Mouse (Mus musculus) left cerebral cortex, adult 18-20 months (tissue): ENCODE measurements around the gene Rab17. TPM values are rescaled to one million over a fixed set of nuclear protein-coding genes. Genes with fewer than 3 reads are reported as not detected.

Experiments used
- DNase-seq, 2 experiments: peaks; one replicate each; pipeline ENCODE4 v3.0.0; 2021 to 2022; ENCODE audit warnings: low spot score in 2 of 2, mixed read lengths in 1 of 2
- total RNA-seq, 2 experiments: library from RNA; stranded (reverse); gene quantifications; 2 replicates each; pipeline ENCODE4 v1.2.3; 2021

The Rab17 gene
- total RNA-seq, 2 experiments from 2014 or later = not detected

DNA sequence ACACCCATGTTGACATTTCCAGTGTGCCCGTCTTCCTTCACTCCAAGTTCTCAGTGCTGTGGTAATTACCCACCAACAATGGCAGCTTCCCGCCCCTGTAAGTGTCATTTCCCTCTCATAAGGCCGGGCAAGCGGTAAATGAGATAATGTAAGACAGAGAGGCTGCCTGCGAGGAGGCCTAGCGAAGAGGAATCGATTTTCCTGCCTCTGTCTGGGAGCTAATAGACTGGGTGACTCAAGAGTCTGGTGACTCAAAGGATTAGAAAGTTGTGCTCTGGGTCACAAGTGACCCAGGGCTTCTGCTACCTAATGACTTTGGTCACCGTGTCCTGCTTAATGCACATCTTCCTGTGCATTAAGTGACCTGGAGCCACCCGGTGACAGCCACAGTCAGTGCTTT lies 32.5 kb downstream of the Rab17 start:
- no peak for DNase-seq

DNA sequence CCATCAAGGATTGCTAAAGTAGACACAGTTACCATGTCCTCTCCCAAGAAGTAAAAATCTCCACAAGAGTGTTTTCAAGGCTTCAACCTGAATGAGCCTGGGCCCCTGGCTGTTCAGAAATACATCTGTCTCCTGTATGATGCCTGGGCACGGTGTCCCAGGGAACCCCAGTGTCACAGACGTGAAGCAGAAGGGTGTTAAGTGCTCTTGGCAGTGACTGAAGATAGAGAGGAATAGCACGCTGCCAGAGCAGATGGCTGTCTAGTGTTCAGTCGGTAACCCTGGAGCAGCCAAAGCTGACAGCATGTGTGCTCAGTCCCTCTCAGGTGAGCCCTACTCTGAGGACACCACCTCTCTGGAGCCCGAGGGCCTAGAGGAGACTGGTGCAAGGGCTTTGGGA lies 36.5 kb downstream of the Rab17 start:
- no peak for DNase-seq

GRCm38 (mm10) chr1:90928575-90928934 lies 40.9 kb downstream of the Rab17 start:
- peak; percentile 85 to 87 for DNase-seq

DNA sequence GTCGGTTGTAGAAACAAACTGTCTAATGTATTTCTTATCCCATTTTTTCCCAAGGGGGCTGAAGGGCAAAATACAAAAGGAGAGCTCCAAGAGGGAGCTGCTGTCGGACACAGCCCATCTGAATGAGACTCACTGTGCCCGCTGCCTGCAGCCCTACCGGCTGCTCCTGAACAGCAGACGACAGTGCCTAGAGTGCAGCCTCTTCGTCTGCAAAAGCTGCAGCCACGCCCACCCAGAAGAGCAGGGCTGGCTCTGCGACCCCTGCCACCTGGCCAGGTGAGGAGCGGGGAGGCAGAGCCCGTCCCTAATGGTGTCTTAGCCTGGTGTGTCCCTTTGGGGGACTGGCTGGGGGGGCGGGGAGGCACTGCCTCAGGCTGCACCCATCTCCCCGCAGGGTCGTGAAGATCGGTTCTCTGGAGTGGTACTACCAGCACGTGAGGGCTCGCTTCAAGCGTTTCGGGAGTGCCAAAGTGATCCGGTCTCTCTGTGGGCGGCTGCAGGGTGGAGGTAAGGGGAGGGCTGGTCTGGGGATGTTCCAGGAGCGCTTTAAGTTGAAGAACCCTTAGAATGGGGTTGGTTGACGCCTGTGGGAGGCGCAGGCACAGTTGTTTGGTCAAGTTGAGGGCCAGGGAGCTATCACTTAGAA lies 41.4 kb downstream of the Rab17 start:
- no peak for DNase-seq

GRCm38 (mm10) chr1:90927308-90927707 lies 42.2 kb downstream of the Rab17 start:
- DNase-seq = no peak

GRCm38 (mm10) chr1:90926030-90926429 lies 43.4 kb downstream of the Rab17 start:
- DNase-seq = no peak

DNA sequence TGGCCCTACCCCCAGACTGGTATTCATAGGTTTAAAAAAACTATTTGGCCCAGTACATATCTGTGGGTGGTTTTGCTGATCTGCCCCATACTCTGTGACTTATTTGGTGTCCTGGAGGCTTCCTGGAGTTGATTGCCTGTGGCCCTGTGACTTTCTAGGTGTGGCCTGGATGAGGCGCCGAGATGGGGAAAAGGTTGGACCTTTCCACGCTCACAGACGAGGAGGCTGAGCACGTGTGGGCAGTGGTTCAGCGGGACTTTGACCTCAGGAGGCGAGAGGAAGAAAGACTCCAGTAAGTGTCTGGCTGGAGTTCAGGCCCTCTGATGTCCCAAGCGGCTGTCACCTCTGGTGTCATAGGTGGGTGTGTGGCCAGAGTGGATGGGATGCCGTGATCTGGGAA lies 47.8 kb downstream of the Rab17 start:
- DNase-seq = no peak

DNA sequence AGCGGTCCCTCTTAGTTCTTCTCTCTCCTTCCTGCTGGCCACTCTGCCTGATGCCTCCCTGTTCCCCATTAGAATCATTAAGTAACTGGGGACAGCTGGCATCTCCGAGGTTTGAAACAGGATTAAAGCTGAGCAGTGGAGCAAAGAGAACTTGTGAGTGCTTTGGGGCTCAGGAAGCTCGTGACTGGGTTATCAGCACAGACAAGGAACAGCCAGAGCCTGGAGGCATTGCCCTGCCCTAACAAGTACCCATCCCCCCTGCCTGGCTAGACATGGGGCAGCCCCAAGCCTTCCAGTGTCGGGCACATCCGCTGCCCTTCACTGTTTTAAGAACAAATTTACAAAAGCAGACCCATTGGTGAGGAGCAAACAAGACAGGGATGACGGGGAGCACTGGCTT lies 52.0 kb downstream of the Rab17 start:
- DNase-seq = no peak

DNA sequence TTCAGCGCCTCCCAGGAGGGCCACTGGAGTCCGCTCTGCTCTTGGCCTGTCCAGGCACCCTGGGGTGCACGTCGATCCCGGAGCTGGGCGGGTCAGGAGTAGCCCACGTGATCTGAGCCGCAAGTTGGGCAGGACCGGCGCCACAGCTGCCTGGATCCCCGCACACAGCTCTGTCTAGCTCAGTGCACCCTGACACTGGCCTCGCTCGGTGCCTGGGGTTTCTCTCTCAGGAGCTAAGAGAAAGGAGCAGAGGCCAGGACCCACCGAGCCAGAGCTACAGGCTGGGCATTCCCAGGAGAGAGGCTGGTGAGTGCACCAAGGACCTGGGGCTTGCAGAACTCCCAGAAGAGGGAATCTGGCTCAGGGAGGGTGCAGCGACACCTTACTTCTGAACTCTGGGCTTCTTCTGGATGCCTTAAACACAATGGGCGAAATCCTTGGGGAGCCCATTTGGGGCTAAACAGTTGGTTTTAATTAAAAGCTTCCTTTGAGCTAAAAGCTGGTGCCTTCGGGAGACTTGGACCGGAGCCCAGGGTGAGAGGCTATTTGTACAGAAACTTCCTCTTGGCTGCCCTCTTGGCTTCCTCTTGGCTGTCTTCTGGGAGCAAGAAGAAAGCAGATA lies 54.4 kb downstream of the Rab17 start, which contains the start of gene Mlph:
Gene Mlph, plus strand, starts transcription at position 138 of the 622 bp plus-strand sequence.
- no peak for DNase-seq

GRCm38 (mm10) chr1:90913231-90913630 lies 56.2 kb downstream of the Rab17 start:
- DNase-seq = no peak

GRCm38 (mm10) chr1:90909631-90910152 lies 59.8 kb downstream of the Rab17 start:
- no peak for DNase-seq

GRCm38 (mm10) chr1:90909161-90909560 lies 60.3 kb downstream of the Rab17 start:
- DNase-seq = no peak

Other genes with a start within 250 kb of the Rab17 start
- gene Col6a3, start 125.7 kb downstream of the Rab17 start, total RNA-seq = 1 to 10 TPM; 4.3 to 4.5 TPM
- 1 to 10 TPM; 1.9 to 2.7 TPM for gene Mlph, start 54.6 kb downstream of the Rab17 start, total RNA-seq
- not detected for gene Prlh, start 16.6 kb downstream of the Rab17 start, total RNA-seq
- 10 to 100 TPM; 71.0 to 74.6 TPM for gene Lrrfip1, start 29.1 kb upstream of the Rab17 start, total RNA-seq
- under 1 TPM in 1 of 2 experiments, not detected in 1; 0.09 TPM for gene Rbm44, start 175.4 kb upstream of the Rab17 start, total RNA-seq
- gene Ramp1, start 210.2 kb upstream of the Rab17 start, total RNA-seq = 10 to 100 TPM; 51.6 to 52.7 TPM